Mouse (Mus musculus): ENCODE measurements at regions not wholly inside any gene's neighbourhood (a gene's known extent, or its start where the extent isn't known, plus 50 kb on each side); places are given as distances from the start of the nearest gene placed in this dataset.

- DNase-seq = no peak
Measured at GRCm38 (mm10) chr7:136208879-136209278, 492.7 kb upstream of the Mki67 start.

DNA sequence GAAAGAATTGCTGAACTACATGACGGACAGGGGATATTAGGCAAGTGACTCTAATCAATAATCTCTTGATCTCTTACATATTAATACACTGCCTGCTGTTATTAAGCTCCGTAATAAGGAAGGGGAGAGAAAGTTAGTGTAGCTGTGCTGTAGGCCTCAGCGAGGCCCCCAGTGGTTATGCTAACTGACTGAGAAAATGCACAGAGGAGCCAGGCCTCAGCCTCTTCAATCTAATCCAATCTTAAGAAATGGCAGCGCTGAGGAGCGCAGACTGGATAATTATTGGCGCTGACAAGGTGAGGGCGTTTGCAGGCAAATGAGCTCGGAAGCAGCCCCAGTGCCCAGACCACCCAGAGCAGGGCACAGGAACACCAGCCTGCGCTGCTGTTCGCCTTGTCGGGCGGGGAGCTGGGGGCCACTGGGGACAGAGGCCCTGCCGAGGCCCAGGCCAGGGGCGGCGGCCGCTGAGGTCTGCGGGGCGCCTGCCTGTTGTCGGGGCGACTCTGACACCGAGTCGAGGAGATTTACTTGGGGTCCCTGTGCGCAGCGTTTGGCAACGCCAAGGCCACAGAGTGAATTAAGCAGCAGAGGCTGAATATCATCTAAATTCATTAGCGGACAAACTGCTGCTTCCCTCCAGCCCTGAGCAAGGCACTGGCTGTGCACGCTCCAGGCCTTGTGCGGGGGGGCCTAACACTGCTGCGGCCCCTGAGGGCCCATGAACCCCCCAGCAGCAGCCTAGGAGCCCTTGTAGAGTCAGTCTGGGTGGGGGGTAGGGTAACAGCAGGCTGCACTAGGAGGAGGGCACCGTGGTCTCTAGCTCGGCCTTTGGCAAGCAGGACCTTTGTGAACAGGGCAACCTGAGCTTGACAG, 493.4 kb upstream of the Mki67 start:
- no peak for DNase-seq

DNA sequence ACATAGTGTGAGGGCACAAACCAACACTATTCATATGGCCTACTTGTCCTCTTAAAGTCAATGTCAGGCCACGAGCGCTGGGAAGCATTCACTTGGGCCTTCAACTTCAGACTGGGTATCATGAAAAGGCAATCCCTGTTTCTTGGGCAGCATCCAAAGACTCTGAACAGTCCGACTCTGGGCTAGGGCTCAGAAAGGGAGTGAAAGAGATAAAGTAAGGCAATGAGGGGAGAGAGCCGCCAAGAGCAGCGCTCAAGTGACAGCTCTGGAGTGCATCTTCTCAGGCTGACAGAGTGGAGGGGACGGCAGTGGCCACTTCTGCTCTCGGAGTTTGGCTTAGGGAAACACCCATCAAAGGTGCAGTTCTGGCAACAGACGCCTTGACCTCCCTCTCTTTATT, 496.3 kb upstream of the Mki67 start:
- DNase-seq = no peak

- DNase-seq = no peak
Measured at GRCm38 (mm10) chr7:136213057-136213961, 497.1 kb upstream of the Mki67 start.

- no peak for DNase-seq
Measured at GRCm38 (mm10) chr7:136213962-136214308, 497.8 kb upstream of the Mki67 start.

- DNase-seq = no peak
Measured at GRCm38 (mm10) chr7:136214415-136214814, 498.3 kb upstream of the Mki67 start.

DNA sequence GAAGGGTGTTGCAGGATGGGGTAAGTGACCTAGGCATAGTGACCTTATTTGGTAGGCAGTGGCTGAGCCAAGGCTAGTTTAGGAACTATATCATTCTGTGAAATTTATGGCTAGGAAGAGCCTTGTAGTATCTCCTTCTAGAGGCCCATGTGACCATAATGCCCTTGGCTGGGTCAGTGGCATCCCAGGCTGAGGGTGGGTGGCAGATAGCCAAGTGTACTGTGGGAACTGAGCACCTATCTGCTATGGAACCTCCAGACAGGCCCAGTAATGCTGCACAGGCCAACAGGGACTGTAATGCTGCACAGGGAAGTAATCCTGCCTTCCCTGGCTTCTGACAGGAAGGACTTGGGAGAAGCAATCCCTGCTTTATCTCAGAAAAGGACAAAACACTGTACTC, 500.6 kb upstream of the Mki67 start:
- no peak for DNase-seq

DNA sequence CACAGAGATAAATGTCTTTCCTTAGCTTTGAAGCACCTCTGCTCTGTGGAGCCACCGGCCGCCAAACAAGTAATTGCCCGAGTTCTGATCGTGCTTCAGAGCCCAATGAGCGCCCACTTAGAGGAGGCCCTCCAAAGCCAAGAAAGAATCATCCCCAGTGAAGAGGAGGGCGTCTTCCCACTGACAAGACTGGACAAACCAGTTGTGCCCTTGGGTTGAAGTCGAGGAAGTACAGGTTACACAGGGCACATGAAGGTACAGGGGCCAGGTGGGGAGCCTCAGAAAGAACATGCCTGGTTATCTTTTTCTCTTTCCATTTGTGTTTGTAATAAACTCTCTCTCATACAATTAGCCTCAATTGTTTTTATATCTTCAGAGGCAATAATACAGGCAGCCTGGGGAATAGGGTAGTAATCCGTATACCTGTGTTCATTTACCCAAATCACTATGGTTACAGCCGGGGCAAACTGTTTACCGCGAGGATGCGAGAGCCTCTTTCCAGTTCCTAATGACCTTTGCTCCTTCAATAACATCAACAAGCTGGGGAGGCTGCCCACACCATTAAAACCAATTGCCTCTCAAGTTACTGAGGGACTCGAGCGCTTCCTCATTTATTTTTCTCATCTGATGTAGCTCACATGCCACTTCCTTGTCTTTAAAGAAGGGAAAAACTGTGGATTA, 503.5 kb upstream of the Mki67 start:
- no peak for DNase-seq

DNA sequence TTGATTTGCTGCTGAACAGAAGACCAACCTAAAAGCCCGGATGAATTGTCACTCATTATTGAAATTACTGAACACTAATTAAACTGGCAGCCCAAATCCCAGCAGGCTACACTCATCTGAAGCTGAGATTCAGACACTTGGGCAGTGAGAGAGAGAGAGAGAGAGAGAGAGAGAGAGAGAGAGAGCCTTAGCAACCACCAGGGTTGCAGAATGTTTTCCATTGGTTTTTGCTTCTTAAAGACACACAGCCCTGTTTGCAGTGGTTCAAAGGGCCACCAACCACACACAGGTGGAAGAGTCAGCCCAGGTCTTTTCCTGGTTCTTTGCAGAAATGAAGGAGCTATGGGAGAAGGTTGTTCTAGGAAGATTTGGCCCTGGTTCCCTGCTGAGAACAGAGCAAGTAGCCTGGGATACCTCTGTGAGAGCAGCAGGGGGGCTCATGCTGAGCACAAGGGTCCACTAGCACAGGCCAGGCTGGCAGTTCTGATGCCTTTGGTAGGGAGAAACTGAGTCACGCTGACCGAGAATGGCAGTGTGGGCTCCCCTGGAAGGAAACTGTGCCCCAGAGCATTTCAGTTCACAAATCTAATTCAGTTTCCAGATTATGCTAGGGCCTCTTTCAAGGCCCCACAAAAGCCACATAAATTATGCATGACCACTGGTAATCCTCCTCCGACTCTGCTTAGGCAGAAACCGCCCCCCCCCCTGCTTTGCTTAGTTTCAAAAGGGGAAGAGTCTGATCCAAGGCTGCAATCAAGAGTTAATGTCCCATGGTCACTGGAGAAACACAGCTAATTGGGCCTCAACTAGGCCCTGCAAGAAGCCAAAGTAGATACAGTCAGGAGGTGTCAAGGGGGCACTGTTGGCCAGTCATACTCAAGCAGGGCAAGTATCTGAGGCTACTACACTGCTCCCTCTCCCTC, 504.3 kb upstream of the Mki67 start:
- DNase-seq = no peak

- no peak for DNase-seq
Measured at GRCm38 (mm10) chr7:136221620-136222019, 505.5 kb upstream of the Mki67 start.

- no peak for DNase-seq
Measured at GRCm38 (mm10) chr7:136226031-136226430, 509.9 kb upstream of the Mki67 start.

DNA sequence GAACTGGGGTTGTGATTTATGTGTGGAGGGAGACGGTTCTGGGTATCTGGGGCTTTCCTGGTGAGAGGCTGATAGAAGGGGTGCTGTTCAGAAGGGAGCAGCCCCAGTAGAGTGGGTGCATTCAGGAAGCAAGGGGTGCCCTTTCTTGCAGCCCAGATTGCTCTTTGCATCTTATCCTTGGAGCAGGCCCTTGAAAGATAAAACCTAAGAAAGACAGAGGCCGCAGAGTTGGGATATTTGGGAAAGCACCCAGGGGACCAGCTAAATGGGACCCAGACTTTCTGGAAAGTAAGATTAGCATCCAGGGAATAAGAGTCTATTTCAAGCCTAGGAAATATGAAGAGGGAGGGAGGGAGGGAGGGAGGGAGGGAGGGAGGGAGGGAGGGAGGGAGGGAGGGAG, 512.2 kb upstream of the Mki67 start:
- DNase-seq = no peak

- no peak for DNase-seq
Measured at GRCm38 (mm10) chr7:136229592-136229991, 513.4 kb upstream of the Mki67 start.

DNA sequence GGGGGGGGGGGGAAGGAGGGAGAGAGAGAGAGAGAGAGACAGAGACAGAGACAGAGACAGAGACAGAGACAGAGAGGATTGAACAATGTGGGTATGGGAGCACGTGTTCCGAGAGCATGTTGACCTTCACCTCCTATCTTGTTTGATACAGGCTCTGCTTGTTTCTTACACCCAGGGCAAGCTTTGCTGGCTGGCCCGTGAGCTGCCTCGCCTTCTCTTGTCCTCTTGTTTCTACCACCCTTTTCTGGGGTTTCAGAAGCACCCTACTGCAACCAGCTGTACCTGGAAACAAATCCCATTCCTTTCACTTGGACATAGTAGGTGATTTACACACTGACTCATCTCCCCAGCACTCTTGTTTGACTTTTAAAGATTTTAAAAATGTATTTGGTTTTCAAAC, 516.0 kb upstream of the Mki67 start:
- no peak for DNase-seq

DNA sequence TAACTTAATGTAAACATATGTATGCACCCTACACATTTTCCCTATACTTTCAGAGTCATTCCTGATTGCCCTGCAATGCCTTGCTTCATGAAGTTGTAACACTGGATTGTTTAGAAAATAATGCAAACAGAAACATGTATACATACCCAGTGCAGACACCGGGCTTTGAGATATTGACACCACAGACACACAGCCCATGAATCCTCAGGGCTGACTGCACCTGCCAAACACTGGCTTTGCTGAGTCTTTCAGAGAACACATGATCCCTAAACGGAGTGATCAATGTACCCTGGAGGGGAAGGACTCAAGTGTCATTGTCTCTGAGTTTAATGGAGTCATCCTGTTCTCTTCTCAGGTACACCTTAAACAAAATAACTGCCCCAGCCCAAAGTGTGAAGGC, 519.4 kb upstream of the Mki67 start:
- DNase-seq = no peak

DNA sequence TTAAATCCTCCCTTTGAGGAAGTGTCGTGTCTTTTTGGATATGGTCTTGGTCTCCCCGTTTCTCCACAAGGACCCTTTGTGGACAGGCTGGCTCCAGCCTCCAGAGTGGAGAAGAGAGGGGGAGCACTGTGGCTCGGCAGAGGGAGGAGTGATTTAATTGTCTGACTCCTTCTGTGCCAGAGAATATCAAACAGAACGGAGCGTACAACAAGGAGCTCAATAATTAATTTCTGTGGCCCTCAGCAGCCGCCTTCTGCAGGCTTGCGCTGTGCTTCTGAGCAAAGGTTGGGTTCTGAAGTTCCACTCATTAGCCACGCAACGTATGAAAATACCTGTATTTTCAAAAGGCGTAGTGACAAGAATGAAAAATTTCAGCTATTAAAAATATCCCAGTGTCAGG, 520.2 kb upstream of the Mki67 start:
- no peak for DNase-seq

DNA sequence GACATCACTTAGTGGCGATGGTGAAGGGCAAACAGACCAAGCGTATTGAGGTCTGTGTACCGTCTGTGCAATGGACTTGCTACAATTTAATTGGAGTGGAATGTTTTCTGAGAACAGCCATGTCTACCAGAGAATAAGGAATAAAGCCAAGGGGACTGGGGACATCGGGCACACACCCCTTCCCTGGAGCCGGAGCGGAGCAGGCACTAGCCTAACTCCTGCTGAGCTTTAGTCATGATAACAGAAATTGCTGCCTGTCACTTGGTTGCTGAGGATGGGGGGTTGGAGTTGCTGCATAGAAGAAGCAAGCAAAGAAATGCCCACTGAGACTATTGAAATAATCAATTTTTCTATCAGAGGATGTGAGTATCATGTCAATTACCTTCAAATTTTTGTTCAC, 549.5 kb upstream of the Mki67 start:
- DNase-seq = no peak

GRCm38 (mm10) chr7:136267716-136268489, 551.7 kb upstream of the Mki67 start:
- DNase-seq = peak; percentile 19

- no peak for DNase-seq
Measured at GRCm38 (mm10) chr7:136275651-136276050, 559.5 kb upstream of the Mki67 start.

DNA sequence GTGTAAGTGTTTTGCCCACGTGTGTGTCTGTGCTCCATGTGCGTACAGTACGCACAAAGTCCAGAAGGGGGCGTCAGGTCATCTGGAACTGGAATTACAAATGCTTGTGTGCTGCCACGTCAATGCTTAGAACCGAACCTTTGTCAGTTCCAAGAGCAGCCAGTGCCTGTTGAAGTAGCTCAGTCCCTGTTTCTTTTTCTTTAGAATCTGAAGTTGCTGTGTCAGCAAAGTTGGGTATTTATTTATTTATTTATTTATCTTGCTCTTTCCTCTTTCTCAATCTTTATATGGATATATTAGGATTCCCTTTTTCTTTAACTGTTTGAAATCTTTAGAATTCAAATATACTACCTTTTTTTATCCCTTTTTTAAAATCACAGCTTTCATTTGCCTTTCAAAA, 567.6 kb upstream of the Mki67 start:
- no peak for DNase-seq

GRCm38 (mm10) chr7:136285606-136286005, 569.4 kb upstream of the Mki67 start:
- DNase-seq = no peak

Data from right cerebral cortex, adult 18-20 months (tissue).